Mouse (Mus musculus): ENCODE results near the gene Elf3.

DNA sequence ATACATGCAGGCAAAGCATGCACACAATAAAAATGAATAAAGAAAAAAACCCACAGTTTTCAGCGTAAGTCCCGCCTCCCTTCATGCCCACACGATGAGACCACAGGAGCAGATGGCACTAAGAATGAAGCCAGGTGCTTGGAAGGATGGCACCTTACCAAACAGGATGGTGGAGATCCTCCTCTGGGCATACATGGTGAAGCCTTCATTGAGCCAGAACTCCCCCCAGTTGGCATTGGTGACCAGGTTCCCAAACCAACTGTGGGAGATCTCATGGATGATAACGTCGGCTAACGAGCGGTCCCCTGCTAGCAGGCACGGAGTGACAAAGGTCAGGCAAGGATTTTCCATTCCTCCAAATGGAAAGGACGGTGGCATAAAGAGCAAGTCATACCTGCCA lies 13.0 kb upstream of the Elf3 start:
- TF ChIP-seq CTCF (IDR thresholded peaks at IDR 0.05) (no peak), EP300 (IDR thresholded peaks at IDR 0.05) (no peak)

All from lung, postnatal 0 days (tissue).